Mouse (Mus musculus) thymus, adult 18-20 months (tissue): ENCODE measurements around the gene Bud13.

ENCODE experiments used
- DNase-seq, 2 experiments: peaks; one replicate each; pipeline ENCODE4 v3.0.0; 2022; ENCODE audit warnings: mixed read lengths in 2 of 2

The Bud13 gene

DNA sequence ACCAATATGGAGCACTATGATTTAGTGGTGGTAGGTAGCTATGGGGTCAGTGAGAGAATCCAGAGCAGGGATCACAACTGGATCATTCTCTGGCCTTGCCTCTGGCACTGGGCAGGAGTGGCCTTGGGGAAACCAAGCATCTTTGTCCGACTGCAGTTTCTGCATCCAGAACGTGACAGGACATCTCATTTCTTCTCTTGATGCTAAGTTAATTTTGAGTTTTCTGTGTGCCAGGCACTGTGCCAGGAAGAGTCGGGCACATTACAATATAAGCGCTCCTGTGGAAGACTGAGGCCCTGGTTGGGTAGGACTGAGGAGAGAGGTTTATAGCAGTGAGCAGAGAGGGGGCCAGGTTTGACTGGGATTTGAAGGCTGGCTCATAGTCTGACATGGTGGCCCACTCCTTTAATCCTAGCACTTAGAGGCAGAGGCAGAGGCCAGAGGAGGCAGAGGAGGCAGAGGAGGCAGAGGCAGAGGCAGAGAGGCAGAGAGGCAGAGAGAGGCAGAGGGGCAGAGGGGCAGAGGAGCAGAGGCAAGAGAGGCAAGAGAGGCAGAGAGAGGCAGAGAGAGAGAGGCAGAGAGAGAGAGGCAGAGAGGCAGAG is 56.3 kb downstream of the Bud13 start:
- no peak for DNase-seq

DNA sequence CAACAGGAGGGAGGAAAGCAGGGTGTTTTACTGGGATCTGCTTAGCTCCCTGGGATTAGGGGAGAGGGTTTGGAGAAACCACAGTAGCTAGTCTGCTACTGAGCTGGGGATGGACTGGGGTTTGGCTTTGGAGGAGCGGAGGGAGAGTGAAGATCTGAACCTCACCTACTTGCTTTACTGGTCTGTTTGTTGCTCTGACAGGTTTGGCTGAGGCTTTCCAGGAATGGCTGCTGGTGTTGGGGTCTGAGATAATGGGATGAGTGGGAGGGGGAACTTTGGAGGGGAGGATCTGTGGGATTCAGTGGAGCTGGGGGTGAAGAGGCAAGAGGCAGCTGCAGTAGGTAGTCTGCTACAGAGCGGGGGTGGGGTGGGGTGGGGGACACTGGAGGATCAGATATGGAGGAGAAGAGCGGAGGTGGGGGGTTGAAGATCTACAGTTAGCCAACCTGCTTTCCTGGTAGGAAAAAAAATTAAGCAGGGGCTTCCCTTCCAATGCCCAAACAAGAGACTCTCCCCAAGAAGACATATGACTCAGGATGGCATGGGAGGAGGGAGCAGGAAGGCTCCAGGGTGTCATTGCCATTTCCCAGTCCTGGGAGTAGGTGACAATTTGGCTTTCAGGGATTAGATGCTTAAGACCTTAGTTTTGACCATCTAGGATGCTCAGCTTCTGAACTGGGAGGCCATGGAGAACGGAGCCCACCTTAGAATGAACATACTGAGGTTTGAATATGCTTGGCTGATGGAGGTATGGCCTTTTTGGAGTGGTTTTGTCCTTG is 63.3 kb downstream of the Bud13 start:
- no peak for DNase-seq
